Mouse (Mus musculus): ENCODE data around the gene F2rl2.

Gene F2rl2

GRCm38 (mm10) chr13:95696654-95697163 lies at the start of gene F2rl2:
TSS of gene F2rl2 (plus strand) at chr13:95696853.
- DNase-seq = no peak

GRCm38 (mm10) chr13:95647248-95647647 lies 49.4 kb upstream of the F2rl2 start:
- DNase-seq = no peak

DNA sequence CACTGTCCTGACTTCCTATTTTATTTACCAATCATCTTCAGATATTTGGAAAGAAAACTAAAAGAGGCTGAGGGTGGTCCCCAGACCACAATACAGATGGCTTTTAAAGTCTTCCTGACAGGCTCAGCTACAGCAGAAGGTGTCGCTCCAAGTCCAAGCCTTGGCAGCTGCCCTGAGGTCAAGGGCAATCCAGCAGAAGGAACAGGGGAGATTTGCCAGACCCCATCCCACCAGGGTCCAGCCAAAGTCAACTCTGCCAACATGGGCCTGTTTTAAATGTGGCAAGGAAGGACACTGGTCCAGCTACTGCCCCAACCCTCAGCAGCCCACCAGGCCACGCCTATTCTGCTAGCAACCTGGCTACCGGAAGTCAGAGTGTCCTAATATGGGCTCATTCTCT lies 46.7 kb upstream of the F2rl2 start:
- no peak for DNase-seq

DNA sequence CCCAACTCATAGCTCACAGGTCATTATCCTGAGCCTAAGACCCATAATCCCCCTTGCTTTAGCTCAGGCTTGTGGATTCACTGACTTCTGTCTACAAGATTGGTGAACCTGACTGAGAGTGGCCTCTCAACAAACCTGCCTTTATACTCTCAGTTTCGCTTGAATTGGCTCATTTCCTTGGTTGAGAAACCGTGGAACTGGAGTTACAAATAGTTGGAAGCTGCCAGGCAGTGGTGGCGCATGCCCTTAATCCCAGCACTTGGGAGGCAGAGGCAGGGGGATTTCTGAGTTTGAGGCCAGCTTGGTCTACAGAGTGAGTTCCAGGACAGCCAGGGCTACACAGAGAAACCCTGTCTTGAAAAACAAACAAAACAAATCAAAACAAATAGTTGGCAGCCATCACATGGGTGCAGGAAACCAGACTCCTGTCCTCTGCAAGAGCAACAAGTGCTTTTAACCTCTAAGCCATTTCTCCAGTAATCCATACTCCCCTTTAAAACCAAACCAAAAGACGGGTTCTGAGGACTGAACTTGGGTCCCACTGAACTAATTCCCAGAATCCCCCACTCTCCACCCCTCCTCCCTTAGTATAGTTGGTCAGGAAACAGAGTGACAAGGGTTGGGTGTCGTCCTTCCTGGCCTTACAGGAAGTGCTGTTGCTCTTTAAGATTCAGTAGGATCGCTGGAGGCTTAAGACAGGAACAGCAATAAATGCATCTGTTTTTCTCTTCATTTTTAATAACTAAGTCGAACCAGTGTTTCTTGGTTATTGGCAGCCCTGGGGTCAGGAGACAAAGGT lies 44.6 kb upstream of the F2rl2 start:
- no peak for DNase-seq

DNA sequence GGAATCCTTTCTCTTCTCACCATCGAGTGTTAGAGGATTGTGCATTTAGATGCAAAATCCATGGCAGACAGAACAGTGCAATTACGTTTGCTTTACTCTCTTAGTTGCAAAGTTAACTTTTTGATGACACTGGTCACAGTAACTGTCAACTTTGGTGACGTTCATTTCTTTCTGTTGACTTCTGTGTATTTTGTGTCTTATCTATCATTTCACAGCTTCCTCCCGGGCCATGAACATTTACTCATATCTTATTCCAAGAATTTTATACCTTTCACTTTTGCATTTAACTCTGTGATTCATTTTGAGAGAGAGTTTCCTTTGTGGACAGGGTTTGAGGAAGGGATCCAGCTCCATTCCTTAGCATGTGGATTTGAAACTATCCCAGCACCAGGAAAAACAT lies 43.0 kb upstream of the F2rl2 start:
- DNase-seq = no peak

DNA sequence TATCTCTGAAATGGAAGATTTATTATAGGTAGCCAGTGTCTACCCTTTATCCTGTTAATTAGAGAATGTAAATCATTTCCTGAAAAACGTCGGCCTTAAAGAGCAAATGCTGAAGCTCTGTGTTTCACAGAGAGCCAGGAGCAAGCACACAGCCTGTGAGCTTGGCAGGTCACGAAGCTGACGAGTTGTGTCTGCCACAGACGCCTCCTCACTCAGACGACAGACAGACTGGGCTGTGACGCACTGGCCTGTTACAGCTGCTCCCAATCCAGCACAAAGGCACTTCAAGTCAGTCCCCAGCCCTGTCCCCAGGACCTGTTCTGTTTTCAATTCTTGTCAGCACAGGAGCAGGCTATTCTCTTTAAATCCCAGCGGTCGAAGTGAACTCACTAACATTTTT lies 41.4 kb upstream of the F2rl2 start:
- no peak for DNase-seq

- no peak for DNase-seq
These were observed 39.5 kb upstream of the F2rl2 start for GRCm38 (mm10) chr13:95657171-95657570.

DNA sequence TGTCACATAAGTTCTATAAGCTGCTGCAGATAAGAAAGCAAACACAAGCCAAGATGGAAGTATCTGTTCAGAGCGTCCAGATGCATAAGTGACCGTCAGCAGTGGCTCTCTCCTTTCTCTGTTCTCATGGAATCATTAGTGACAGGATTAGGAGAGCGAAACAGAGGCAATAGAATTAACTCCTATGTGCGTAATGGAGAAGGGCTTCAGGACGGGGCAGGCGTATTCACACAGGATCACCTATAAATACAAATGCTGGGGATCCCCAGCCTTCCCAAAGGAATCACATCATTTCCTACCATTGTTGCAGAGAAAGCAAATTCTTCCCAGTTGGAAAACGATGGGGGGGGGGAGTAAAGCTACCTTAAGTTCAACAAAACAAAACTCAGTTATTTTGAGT lies 37.2 kb upstream of the F2rl2 start:
- DNase-seq = no peak

DNA sequence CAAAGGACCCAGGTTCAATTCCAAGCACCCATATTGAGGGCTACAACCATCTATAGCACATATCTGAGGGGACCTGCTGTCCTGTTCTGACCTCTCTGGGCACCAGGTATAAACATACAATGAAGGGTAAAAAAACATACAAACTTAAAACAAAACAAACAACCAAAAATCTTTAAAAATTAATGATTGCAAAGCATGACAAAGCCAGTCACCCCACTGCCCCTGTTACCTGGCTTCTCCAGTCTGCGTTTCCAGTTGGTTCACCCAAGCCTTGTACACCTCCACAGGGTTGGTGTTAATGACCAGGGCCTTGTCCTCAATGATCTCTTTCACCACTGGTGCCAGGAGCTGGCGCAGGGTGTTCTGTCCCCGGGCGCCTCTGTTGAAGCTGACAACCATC lies 32.8 kb upstream of the F2rl2 start:
- DNase-seq = no peak

GRCm38 (mm10) chr13:95665644-95666356 lies 30.9 kb upstream of the F2rl2 start:
- DNase-seq = no peak

DNA sequence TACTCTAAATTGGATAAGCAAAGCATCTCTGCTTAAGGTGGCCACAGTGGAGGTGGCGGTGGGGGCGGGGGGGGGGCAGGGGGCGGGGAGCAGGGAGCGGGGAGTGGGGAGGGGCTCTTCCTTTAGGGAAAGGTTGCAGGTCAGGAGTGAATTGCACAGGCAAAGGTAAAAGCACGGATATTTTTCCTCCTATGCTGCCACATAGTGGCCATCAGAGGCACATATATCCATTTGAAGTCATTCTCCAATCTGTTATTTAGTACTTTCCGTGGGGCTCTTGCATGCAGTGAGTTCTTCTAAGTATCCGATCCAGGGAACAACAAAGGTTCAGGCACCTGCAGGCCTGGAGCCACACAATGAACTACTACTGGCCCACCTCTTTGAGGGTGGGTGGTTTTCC lies 29.4 kb upstream of the F2rl2 start:
- peak; percentile 30 for DNase-seq

DNA sequence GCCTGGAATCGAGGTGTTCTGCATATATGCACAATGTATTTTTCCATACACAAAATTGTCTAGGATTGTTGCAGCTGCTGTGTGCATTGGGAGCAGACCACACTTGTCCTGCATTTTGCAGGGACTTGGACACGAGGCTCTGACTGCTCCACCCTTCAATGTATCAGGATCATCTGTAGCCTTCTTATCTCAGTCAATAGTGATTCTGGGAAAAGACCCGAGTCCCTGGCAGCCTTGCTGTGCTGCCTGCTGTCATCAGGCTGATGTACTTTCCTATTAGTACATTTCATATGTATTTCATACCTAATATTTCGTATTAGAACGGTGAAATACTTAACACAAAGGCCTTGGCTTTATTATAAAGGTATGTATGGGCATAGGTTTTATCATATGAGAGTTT lies 26.1 kb upstream of the F2rl2 start:
- DNase-seq = no peak

DNA sequence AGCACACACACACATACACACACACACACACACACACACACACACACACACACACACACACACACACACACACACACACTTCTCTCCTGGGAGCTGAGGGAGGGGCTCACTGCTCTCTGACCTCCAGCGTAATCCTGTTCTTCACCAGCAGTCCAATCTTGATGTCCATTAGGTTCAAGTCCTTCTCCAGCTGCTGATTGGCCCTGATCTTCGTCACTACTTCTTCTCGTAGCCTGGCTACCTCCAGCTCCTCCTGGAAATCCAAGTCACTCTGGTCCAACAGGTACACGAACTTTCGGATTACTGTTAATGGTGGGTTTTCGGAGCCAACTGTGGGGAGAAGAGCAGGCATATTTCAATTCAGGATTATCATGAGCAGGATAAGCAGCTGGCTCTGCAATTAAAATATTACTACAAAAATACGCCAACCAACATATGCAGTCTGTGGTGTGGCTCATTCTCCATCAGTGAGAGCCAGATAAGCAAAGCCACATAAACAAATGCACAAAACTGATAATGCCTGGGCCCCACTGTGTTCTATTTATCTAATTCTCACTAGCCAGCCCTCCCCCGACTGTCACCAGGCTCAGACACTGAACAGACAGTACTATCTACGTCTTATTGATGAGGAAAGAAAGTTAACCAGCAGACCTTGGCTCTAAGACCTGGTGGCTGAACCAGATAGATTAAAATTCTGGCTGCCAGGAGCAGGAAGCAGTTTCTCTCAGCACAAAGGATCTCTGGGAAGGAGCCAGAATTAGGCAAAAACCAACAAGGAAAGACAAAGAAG lies 25.4 kb upstream of the F2rl2 start:
- no peak for DNase-seq

DNA sequence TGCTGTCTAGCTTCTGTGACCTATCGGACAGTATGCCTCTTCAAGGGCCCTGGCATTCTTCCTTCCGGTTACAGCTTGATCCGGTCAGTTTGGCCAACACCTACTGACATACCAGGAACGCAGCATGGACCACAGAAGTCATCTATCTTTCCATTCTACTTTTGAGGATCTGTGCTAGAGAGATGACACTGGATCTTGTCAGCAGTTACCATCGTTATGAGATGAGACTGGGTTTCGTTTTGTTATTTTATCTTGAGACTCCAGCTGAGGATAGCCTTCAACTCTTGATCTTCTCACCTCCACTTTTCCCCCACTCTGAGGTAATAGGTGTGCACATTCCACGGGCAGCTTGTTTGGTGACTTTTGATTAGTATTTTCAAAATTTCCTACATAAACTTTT lies 24.3 kb upstream of the F2rl2 start:
- DNase-seq = no peak

GRCm38 (mm10) chr13:95679078-95679477 lies 17.6 kb upstream of the F2rl2 start:
- no peak for DNase-seq

DNA sequence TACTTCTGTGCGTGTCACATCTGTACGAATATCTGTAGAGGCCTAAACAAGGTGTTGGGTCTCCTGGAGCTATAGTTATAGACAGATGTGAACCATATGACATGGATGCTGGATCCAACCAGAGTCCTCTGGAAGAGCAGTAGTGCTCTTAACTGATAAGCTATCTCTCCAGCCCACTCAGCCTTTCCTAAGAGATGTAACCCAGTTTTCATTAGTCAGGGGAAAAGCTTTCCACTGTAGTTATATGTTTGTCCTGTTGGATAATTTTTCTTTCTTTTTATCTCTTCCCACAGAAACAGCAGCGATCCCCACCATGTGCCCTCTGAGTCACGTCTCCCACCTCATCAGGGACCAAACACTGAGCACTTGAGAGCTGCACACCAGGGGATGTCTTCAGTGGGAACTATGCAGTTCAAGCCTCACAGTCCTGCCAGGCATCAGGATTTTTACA lies 17.1 kb upstream of the F2rl2 start:
- DNase-seq = no peak

- no peak for DNase-seq
These were observed 11.9 kb upstream of the F2rl2 start for GRCm38 (mm10) chr13:95684656-95685244.

- DNase-seq = no peak
These were observed 10.9 kb upstream of the F2rl2 start for GRCm38 (mm10) chr13:95685736-95686135.

DNA sequence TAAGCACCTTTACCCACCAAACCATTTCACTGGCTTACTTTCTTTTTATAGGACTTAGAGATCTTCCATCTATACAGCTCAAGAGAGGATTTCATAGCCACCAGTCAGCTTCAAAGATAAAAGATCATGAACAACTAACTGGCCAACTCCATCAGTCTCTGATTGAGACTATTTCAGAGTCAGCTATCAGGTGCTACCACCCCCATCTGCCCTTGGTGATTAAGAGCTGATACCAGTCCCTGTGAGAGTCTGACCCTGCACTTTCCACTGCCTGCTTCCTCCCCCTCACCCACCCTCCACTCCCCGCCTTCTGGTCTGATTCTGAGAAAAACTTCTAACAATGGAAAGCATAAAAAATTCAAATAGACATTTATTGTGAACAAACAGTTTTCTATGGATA lies 8.1 kb upstream of the F2rl2 start:
- DNase-seq = no peak

DNA sequence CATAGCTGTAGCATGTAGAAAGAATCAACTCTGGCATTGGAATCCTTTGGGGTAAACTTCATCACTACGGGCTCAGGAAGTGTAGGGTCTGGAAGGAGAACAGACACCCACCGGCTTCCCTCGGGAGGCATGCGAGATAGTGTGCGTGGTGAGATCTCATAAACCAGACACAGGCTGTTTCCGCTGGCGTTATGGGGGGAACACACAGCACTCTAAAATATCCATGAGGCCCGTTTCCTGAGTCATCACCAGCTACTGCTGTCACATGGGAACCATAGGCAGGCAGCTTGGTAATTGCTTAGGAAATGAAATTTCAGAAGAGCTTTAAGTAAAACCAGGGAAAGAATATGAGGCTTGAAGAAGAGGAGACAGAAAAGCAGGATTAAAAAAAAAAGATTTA lies 4.5 kb upstream of the F2rl2 start:
- no peak for DNase-seq

DNA sequence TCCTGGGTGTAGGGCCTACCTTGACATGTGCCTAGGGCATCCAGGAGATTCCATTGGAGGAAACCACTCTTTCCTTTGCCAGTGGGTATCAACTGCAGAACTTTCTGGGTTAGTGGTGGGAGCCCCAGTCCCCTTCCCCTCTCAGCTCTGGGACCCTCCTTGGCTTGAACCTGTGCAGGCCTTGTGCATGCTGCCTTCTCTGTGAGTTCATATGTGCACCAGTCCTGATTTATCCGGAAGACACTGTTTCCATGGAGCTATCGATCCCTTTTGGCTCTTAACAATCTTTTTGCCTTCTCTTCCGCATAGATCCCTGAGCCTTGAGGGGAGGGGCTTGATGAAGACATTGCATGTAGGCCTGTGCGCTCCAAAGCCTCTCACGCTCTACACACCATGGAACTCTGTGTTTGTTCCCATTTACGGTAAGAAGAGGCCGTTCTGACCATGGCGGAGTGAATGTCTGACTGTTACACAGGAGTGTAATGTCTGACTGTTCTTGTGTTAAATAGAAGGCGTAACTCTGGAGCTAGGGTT lies 466 bp upstream of the F2rl2 start:
- DNase-seq = no peak

GRCm38 (mm10) chr13:95697874-95698273 lies 1.2 kb downstream of the F2rl2 start:
- DNase-seq = no peak

DNA sequence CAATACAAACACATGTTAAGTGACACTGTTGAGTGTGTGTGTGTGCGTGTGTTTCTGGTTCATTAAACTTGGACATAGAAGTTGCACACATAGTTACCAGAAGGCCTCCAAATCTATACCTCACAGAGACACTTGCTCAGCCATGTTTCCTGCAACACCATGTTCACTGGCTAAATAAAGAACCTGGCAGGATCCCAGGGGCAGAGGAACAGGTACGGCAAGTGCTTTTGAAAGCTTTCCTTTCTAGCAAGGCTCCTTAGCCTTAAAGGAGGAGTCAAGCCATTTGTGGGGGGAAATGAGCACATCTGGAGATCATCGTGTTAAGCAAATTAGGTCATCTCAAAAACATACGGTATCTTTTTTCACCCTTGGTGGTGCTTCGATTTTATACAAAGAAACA lies 6.7 kb downstream of the F2rl2 start:
- no peak for DNase-seq

All from retina, postnatal 1 day (tissue).